Mouse (Mus musculus) small intestine, adult 2 months (tissue): ENCODE results near the gene Paf1.

Experiments
- CTCF ChIP-seq: fragments of 200-500 bp; IDR thresholded peaks from 2 replicates; pipeline ENCODE4 v1.5.1; 2012; ENCODE audit warnings: low read depth, mild to moderate bottlenecking, control low read depth, inconsistent platforms, low read length, moderate library complexity, mixed read lengths; ENCODE audit not compliant: insufficient replicate concordance, insufficient read length; ENCODE audit errors: extremely low read depth
- POLR2A ChIP-seq: fragments of 200-500 bp; IDR thresholded peaks from 2 replicates; pipeline ENCODE4 v1.6.1; 2012; ENCODE audit warnings: low read depth, mild to moderate bottlenecking, control low read depth, inconsistent platforms, low read length, moderate library complexity

DNA sequence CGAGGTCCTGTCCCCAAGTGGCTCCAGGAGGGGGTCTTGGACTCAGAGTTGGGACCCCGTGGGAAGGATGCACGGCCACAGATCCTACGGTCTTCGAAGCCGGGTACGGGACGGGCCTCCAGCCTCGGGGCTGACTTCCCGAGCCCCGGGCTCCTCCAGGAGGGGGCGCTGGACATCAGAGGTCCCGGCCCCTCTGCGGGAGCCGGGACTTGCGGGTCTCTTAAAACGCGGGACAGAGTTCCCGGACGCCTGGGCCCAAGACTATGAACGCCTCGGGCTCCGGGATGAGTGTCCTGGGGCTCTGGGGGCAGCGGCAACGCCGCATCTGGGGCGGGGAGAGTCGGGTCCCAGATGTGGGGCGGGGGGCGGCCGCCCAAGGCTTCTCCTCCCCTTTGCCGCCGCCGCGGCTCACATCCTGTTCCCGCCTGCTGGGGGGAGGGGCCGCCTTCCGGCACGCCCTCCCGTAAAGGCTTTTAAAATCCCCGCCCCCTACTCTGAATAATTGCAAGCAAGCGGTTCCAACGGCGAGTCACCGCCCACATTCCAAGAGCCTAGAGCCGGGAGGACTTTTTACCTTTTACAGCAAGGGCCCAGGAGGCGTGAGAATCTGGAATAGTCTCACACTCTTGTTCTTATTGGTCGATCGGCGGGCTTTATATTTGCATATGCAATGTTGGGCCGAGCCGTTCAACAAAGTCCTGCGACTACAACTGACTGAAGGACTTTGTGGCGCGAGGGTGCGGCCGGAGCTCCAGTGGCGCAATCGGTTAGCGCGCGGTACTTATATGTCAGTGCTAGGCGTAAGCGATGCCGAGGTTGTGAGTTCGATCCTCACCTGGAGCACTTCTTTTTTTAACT is 20.3 kb upstream of the Paf1 start, which contains the start of gene Plekhg2:
- TF ChIP-seq CTCF, result peak; percentile 70
- TF ChIP-seq POLR2A, result peak; percentile 61; the same call in 1 of the 2 replicates
